Mouse (Mus musculus): ENCODE measurements around the gene Noc2l. TPM values are rescaled to one million over a fixed set of nuclear protein-coding genes. Genes with fewer than 3 reads are reported as not detected.

Noc2l gene
- polyA plus RNA-seq, 1 experiment from 2014 or later, result 98.7 TPM

- Histone ChIP-seq H3K36me3 (no peaks in the 10 kb centered on the region; the same call in 1 of the 2 replicates), H3K9ac (no peak overlapping the region), H3K9me3 (no peaks in the 10 kb centered on the region), H3K27ac (no peak overlapping the region), H3K4me1 (no peaks in the 10 kb centered on the region), H3K4me3 (no peak overlapping the region), H3K4me2 (replicated peaks) (no peak overlapping the region), H3K27me3 (no peaks in the 10 kb centered on the region)
- WGBS, result 90% methylated on average over 11 of the region's 11 CpGs
- ATAC-seq (ENCODE audit: insufficient number of reproducible peaks, insufficient read depth, low FRiP score, low TSS enrichment), result no peak
Measured at GRCm38 (mm10) chr4:156219936-156220335, 15.9 kb upstream of the Noc2l start.

GRCm38 (mm10) chr4:156224276-156224675, 11.5 kb upstream of the Noc2l start:
- H3K4me1 ChIP-seq, result 0 out of 2 replicates have a peak, but pooled peaks cover 5% of the 10 kb centered on the region
- no peak overlapping the region for H3K9ac ChIP-seq
- H3K4me2 ChIP-seq (replicated peaks), result no peak overlapping the region
- no peak overlapping the region for H3K4me3 ChIP-seq
- 79% methylated on average over 2 of the region's 2 CpGs for WGBS
- H3K27me3 ChIP-seq, result no peaks in the 10 kb centered on the region
- H3K9me3 ChIP-seq, result no peaks in the 10 kb centered on the region
- ATAC-seq (ENCODE audit: insufficient number of reproducible peaks, insufficient read depth, low FRiP score, low TSS enrichment), result no peak
- H3K36me3 ChIP-seq, result peaks cover 5% of the 10 kb centered on the region
- H3K27ac ChIP-seq, result no peak overlapping the region

GRCm38 (mm10) chr4:156227752-156228392, 7.9 kb upstream of the Noc2l start:
- WGBS, result 35% methylated on average over 18 of the region's 18 CpGs
- Histone ChIP-seq H3K27me3 (no peaks in the 10 kb centered on the region), H3K4me1 (0 out of 2 replicates have a peak, but pooled peaks cover 5% of the 10 kb centered on the region), H3K9ac (peak overlapping the region; percentile 38; the same call in 1 of the 2 replicates), H3K4me3 (no peak overlapping the region), H3K36me3 (peaks cover 41% of the 10 kb centered on the region), H3K4me2 (replicated peaks) (peak overlapping the region; percentile 11; the same call in 1 of the 2 replicates), H3K9me3 (no peaks in the 10 kb centered on the region), H3K27ac (no peak overlapping the region)
- no peak for ATAC-seq (ENCODE audit: insufficient number of reproducible peaks, insufficient read depth, low FRiP score, low TSS enrichment)

- 23% methylated on average over 12 of the region's 12 CpGs for WGBS
- Histone ChIP-seq H3K9ac (peak overlapping the region; percentile 38; the same call in 1 of the 2 replicates), H3K27ac (no peak overlapping the region), H3K4me3 (no peak overlapping the region), H3K9me3 (no peaks in the 10 kb centered on the region), H3K4me2 (replicated peaks) (peak overlapping the region; percentile 11; the same call in 1 of the 2 replicates), H3K4me1 (peaks cover 8% of the 10 kb centered on the region), H3K36me3 (peaks cover 44% of the 10 kb centered on the region), H3K27me3 (no peaks in the 10 kb centered on the region)
- ATAC-seq (ENCODE audit: insufficient number of reproducible peaks, insufficient read depth, low FRiP score, low TSS enrichment), result peak; percentile 55; the same call in 1 of the 2 replicates
Measured at GRCm38 (mm10) chr4:156228393-156229024, 7.3 kb upstream of the Noc2l start.

GRCm38 (mm10) chr4:156234021-156234501, 1.7 kb upstream of the Noc2l start:
- peaks cover 12% of the 10 kb centered on the region for H3K4me1 ChIP-seq
- no peaks in the 10 kb centered on the region for H3K9me3 ChIP-seq
- H3K27me3 ChIP-seq, result no peaks in the 10 kb centered on the region
- H3K36me3 ChIP-seq, result peaks cover 54% of the 10 kb centered on the region
- 3% methylated on average over 17 of the region's 17 CpGs for WGBS
- peak overlapping the region; percentile 65 for H3K4me3 ChIP-seq
- peak overlapping the region; percentile 70 for H3K9ac ChIP-seq
- peak overlapping the region; percentile 80 for H3K27ac ChIP-seq
- no peak; the same call in 1 of the 2 replicates for ATAC-seq (ENCODE audit: insufficient number of reproducible peaks, insufficient read depth, low FRiP score, low TSS enrichment)
- H3K4me2 ChIP-seq (replicated peaks), result peak overlapping the region; percentile 84

GRCm38 (mm10) chr4:156234701-156235213, 1.1 kb upstream of the Noc2l start, which contains the start of gene Plekhn1:
Gene Plekhn1 (minus strand): TSS chr4:156234857.
- Histone ChIP-seq H3K4me1 (peaks cover 12% of the 10 kb centered on the region), H3K36me3 (peaks cover 54% of the 10 kb centered on the region), H3K27me3 (no peaks in the 10 kb centered on the region), H3K9me3 (no peaks in the 10 kb centered on the region), H3K9ac (peak within 1 kb of the TSS; percentile 70), H3K4me2 (replicated peaks) (peak within 1 kb of the TSS; percentile 84), H3K27ac (peak within 1 kb of the TSS; percentile 94), H3K4me3 (peak within 1 kb of the TSS; percentile 90)
- ATAC-seq (ENCODE audit: insufficient number of reproducible peaks, insufficient read depth, low FRiP score, low TSS enrichment), result peak; percentile 57
- WGBS, result under 1% methylated on average over 38 of the region's 48 CpGs

- Histone ChIP-seq H3K9ac (peak overlapping the region; percentile 70), H3K27me3 (no peaks in the 10 kb centered on the region), H3K4me1 (peaks cover 12% of the 10 kb centered on the region), H3K9me3 (no peaks in the 10 kb centered on the region), H3K4me3 (peak overlapping the region; percentile 90), H3K27ac (peak overlapping the region; percentile 94; the same call in 1 of the 2 replicates), H3K4me2 (replicated peaks) (peak overlapping the region; percentile 84), H3K36me3 (peaks cover 54% of the 10 kb centered on the region)
- ATAC-seq (ENCODE audit: insufficient number of reproducible peaks, insufficient read depth, low FRiP score, low TSS enrichment), result peak; percentile 29; the same call in 1 of the 2 replicates
- 1% methylated on average over 15 of the region's 15 CpGs for WGBS
Measured at GRCm38 (mm10) chr4:156235360-156235770, 445 bp upstream of the Noc2l start.

GRCm38 (mm10) chr4:156236651-156237447, 1.0 kb downstream of the Noc2l start:
- ATAC-seq (ENCODE audit: insufficient number of reproducible peaks, insufficient read depth, low FRiP score, low TSS enrichment), result no peak
- Histone ChIP-seq H3K4me1 (peaks cover 12% of the 10 kb centered on the region), H3K27me3 (no peaks in the 10 kb centered on the region), H3K9me3 (no peaks in the 10 kb centered on the region), H3K9ac (peak overlapping the region; percentile 70), H3K4me2 (replicated peaks) (peak overlapping the region; percentile 84), H3K4me3 (peak overlapping the region; percentile 90), H3K36me3 (peaks cover 54% of the 10 kb centered on the region), H3K27ac (no peak overlapping the region)
- WGBS, result 24% methylated on average over 58 of the region's 60 CpGs

GRCm38 (mm10) chr4:156249567-156249966, 13.8 kb downstream of the Noc2l start:
- 0 out of 2 replicates have a peak, but pooled peaks have one; percentile 5 for ATAC-seq (ENCODE audit: insufficient number of reproducible peaks, insufficient read depth, low FRiP score, low TSS enrichment)
- Histone ChIP-seq H3K27ac (no peak overlapping the region), H3K9me3 (no peaks in the 10 kb centered on the region), H3K4me1 (peaks cover 10% of the 10 kb centered on the region; the same call in 1 of the 2 replicates), H3K36me3 (peaks cover 48% of the 10 kb centered on the region), H3K4me3 (no peak overlapping the region), H3K4me2 (replicated peaks) (no peak overlapping the region), H3K27me3 (peaks cover 22% of the 10 kb centered on the region), H3K9ac (no peak overlapping the region)
- 69% methylated on average over 11 of the region's 11 CpGs for WGBS

- Histone ChIP-seq H3K27ac (no peak overlapping the region), H3K9ac (no peak overlapping the region), H3K27me3 (peaks cover 35% of the 10 kb centered on the region), H3K4me3 (no peak overlapping the region), H3K9me3 (no peaks in the 10 kb centered on the region), H3K36me3 (peaks cover 33% of the 10 kb centered on the region), H3K4me1 (peaks cover 20% of the 10 kb centered on the region), H3K4me2 (replicated peaks) (no peak overlapping the region)
- ATAC-seq (ENCODE audit: insufficient number of reproducible peaks, insufficient read depth, low FRiP score, low TSS enrichment), result no peak
- WGBS, result 71% methylated on average over 8 of the region's 8 CpGs
Measured at GRCm38 (mm10) chr4:156251081-156251480, 15.3 kb downstream of the Noc2l start.

GRCm38 (mm10) chr4:156252140-156252539, 16.3 kb downstream of the Noc2l start:
- Histone ChIP-seq H3K9me3 (no peaks in the 10 kb centered on the region), H3K4me1 (peaks cover 20% of the 10 kb centered on the region), H3K36me3 (peaks cover 23% of the 10 kb centered on the region), H3K4me2 (replicated peaks) (no peak overlapping the region), H3K27me3 (peaks cover 35% of the 10 kb centered on the region), H3K27ac (no peak overlapping the region), H3K9ac (no peak overlapping the region), H3K4me3 (no peak overlapping the region)
- WGBS, result 30% methylated on average over 7 of the region's 7 CpGs
- ATAC-seq (ENCODE audit: insufficient number of reproducible peaks, insufficient read depth, low FRiP score, low TSS enrichment), result no peak
